Mouse (Mus musculus) frontal cortex, adult 2 months (tissue): Measurements from ENCODE around the gene Tmco4. TPM values are rescaled to one million over a fixed set of nuclear protein-coding genes. Genes with fewer than 3 reads are reported as not detected.
A peak's percentile ranks its signal among the peaks of the same experiment; 100 is the strongest.
"Not testable (repeated sequence)": the region's sequence is repeated elsewhere in the genome, so short reads cannot be mapped to it uniquely, and the experiment has no call there.

Experiments
- DNase-seq, 2 experiments: peaks; one replicate each; pipeline ENCODE4 v3.0.0; 2022; ENCODE audit warnings: low spot score in 1 of 2; ENCODE audit errors: extremely low spot score in 1 of 2
- polyA plus RNA-seq: library from polyadenylated mRNA; depleted of rRNA; stranded (reverse); fragments of >200 nt; gene quantifications from 2 replicates; pipeline ENCODE4 v1.2.3, GENCODE M21; 2012

Gene Tmco4
- polyA plus RNA-seq, 1 experiment, result 3.3 TPM

- DNase-seq, result peak in 1 of 2 experiments; percentile 57
These were observed 405 bp upstream of the Tmco4 start for GRCm38 (mm10) chr4:138972139-138972826.

- no peak for DNase-seq
These were observed 1.0 kb downstream of the Tmco4 start for GRCm38 (mm10) chr4:138973719-138974115.

- DNase-seq, result not testable (repeated sequence)
These were observed 1.9 kb downstream of the Tmco4 start for GRCm38 (mm10) chr4:138974540-138974939.

- no peak for DNase-seq
These were observed 2.5 kb downstream of the Tmco4 start for GRCm38 (mm10) chr4:138975194-138975593.

GRCm38 (mm10) chr4:138976046-138976445 lies 3.4 kb downstream of the Tmco4 start:
- DNase-seq, result no peak

GRCm38 (mm10) chr4:138980021-138980420 lies 7.3 kb downstream of the Tmco4 start:
- DNase-seq, result no peak

- DNase-seq, result no peak
These were observed 8.2 kb downstream of the Tmco4 start for GRCm38 (mm10) chr4:138980771-138981420.

- no peak for DNase-seq
These were observed 10.7 kb downstream of the Tmco4 start for GRCm38 (mm10) chr4:138983422-138983821.

- DNase-seq, result no peak
These were observed 12.1 kb downstream of the Tmco4 start for GRCm38 (mm10) chr4:138984744-138985143.

- DNase-seq, result no peak
These were observed 13.6 kb downstream of the Tmco4 start for GRCm38 (mm10) chr4:138986280-138986679.

GRCm38 (mm10) chr4:138994389-138994788 lies 21.7 kb downstream of the Tmco4 start:
- DNase-seq, result no peak

- no peak for DNase-seq
These were observed 23.7 kb downstream of the Tmco4 start for GRCm38 (mm10) chr4:138996410-138996809.

- no peak for DNase-seq
These were observed 24.4 kb downstream of the Tmco4 start for GRCm38 (mm10) chr4:138997121-138997520.

- DNase-seq, result peak; percentile 39 to 69
These were observed 25.9 kb downstream of the Tmco4 start for GRCm38 (mm10) chr4:138998611-138999010.

GRCm38 (mm10) chr4:139001026-139001425 lies 28.3 kb downstream of the Tmco4 start:
- DNase-seq, result no peak

GRCm38 (mm10) chr4:139001433-139001832 lies 28.7 kb downstream of the Tmco4 start:
- peak in 1 of 2 experiments; percentile 60 for DNase-seq

- no peak for DNase-seq
These were observed 31.4 kb downstream of the Tmco4 start for GRCm38 (mm10) chr4:139004067-139004466.

GRCm38 (mm10) chr4:139005214-139005613 lies 32.5 kb downstream of the Tmco4 start:
- DNase-seq, result no peak

GRCm38 (mm10) chr4:139007353-139007752 lies 34.7 kb downstream of the Tmco4 start:
- DNase-seq, result no peak

- no peak for DNase-seq
These were observed 35.4 kb downstream of the Tmco4 start for GRCm38 (mm10) chr4:139007981-139008536.

- DNase-seq, result no peak
These were observed 38.6 kb downstream of the Tmco4 start for GRCm38 (mm10) chr4:139011201-139011702.

- no peak for DNase-seq
These were observed 40.6 kb downstream of the Tmco4 start for GRCm38 (mm10) chr4:139013281-139013680.
